Mouse (Mus musculus) G1E (cell line): ENCODE measurements around the gene BC030867. TPM values are rescaled to one million over a fixed set of nuclear protein-coding genes. Genes with fewer than 3 reads are reported as not detected.

Experiments
- ATAC-seq: 2 replicates; pipeline ENCODE4 v1.8.0; 2016; ENCODE audit warnings: mild to moderate bottlenecking; ENCODE audit not compliant: insufficient number of reproducible peaks, poor library complexity, low FRiP score, severe bottlenecking; ENCODE audit errors: extremely low read depth
- DNase-seq: peaks from one replicate; pipeline ENCODE4 v3.0.0; 2012; ENCODE audit warnings: low spot score
- H3K27me3 ChIP-seq: 2 replicates; pipeline ENCODE4 v1.6.1; 2012; ENCODE audit warnings: mild to moderate bottlenecking, low read length, inconsistent platforms; ENCODE audit not compliant: insufficient read depth
- H3K36me3 ChIP-seq: replicated peaks from 2 replicates; pipeline ENCODE3; 2012; ENCODE audit warnings: mild to moderate bottlenecking, inconsistent platforms
- H3K4me1 ChIP-seq: 2 replicates; pipeline ENCODE4 v1.6.1; 2012; ENCODE audit warnings: low read depth, low read length, inconsistent platforms, mixed read lengths; ENCODE audit not compliant: insufficient read depth
- H3K4me3 ChIP-seq: 2 replicates; pipeline ENCODE4 v1.5.1; 2012; ENCODE audit warnings: low read depth, mild to moderate bottlenecking, inconsistent platforms, low read length, moderate library complexity, mixed read lengths
- H3K9me3 ChIP-seq: replicated peaks from 2 replicates; pipeline ENCODE4 v1.6.1; 2012; ENCODE audit warnings: inconsistent platforms
- CTCF ChIP-seq: IDR thresholded peaks from 2 replicates; pipeline ENCODE4 v1.5.1; 2012; ENCODE audit warnings: low read depth, low read length, inconsistent platforms, mixed read lengths
- GATA1 ChIP-seq: IDR thresholded peaks from 2 replicates; pipeline ENCODE4 v1.6.1; 2012; ENCODE audit warnings: borderline replicate concordance, low read length, inconsistent platforms, mixed read lengths
- GATA2 ChIP-seq: IDR thresholded peaks from 2 replicates; pipeline ENCODE4 v1.6.1; 2012; ENCODE audit warnings: low read depth, low read length, inconsistent platforms, borderline replicate concordance
- POLR2AphosphoS5 ChIP-seq: IDR thresholded peaks from 2 replicates; pipeline ENCODE4 v1.6.1; 2012; ENCODE audit warnings: low read depth, low read length, inconsistent platforms; ENCODE audit not compliant: insufficient replicate concordance
- TAL1 ChIP-seq: conservative IDR thresholded peaks from 2 replicates; pipeline ENCODE4 v1.6.1; 2012; ENCODE audit warnings: low read depth, low read length, inconsistent platforms, mixed read lengths
- polyA plus RNA-seq: library from polyadenylated mRNA; stranded (reverse); fragments of >175 nt; gene quantifications from 2 replicates; pipeline ENCODE4 v1.2.3, GENCODE M21; 2012
- total RNA-seq, 2 experiments: library from RNA; stranded (forward) in 1 of 2; stranded (reverse) in 1 of 2; fragments of 200-1000 nt in 1 of 2; fragments of >200 nt in 1 of 2; fragmentation: Nextera tagmentation in 1 of 2; gene quantifications; 2 replicates each; pipeline ENCODE4 v1.2.3; 2014 to 2017

BC030867 gene
- total and polyA plus RNA-seq, 3 experiments: 5.7 to 45.0 (median 10.1) TPM

DNA sequence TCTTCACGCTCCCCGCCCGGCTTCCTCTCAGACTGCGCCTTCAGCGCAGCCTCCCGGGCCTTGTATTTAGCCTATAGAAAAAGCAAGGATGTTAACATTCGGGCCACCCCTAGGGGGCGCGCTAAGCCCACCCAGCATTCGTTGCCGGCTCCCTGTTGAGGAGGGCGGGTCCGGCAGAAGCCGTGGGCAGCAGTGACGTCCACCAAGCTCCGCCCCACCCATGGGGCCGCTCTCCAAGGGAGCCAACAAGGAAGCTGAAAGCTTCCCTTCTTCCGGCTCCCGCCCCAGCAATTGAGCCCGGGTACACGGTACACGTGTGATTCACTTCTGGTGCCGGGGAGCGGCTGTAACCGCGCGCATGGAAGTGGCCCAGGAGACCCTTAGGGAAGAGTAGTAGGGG, 60.3 kb downstream of the BC030867 start:
- H3K4me1 ChIP-seq: peaks cover 77% of the 10 kb centered on the region
- no peaks in the 10 kb centered on the region for H3K27me3 ChIP-seq
- H3K9me3 ChIP-seq: no peaks in the 10 kb centered on the region
- peak; percentile 94 for ATAC-seq
- H3K4me3 ChIP-seq: peak overlapping the region; percentile 69
- TF ChIP-seq TAL1 (no peak), GATA1 (no peak), CTCF (peak; percentile 79)
- DNase-seq: peak; percentile 92
- H3K36me3 ChIP-seq: peaks cover 99% of the 10 kb centered on the region

DNA sequence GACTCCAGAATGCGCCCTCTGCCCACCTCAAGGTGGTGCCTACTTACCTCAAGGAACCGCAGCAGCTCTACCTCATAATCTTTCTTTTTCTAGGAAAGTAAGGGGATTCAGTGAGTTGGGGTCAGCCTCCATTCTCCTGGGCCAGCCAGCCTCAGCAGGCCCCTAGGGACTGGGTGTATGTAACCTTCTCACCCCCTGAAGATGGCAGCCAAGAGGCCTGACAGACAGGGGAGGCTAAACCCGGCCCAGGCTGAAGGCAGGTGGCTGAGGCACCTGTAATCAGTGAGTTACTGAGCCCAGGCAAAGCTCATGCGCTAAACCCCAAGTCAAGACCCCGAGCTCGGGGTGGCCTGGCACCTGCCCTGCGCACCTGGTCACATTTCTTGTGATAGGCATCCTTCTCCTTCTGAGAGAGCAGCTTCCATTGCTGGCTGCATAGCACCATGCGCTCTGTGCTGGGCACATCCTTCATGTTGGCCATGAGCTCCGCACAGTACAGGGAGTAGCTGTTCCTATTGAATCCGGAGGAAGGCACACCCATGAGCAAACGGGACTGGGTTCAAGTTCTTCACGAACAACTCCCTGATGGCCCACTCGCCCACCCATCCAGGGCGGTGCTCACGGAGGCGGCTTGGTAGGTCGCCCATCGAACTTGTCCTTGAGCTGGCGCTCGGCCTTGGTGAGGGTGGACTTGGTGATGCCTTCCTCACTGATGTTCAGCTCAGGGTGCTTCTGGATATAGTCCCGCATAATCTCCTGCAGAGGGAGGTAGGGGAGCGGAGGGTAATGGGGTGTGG, 61.3 kb downstream of the BC030867 start:
- H3K4me3 ChIP-seq: peak overlapping the region; percentile 69; the same call in 1 of the 2 replicates
- peaks cover 86% of the 10 kb centered on the region for H3K4me1 ChIP-seq
- no peaks in the 10 kb centered on the region for H3K27me3 ChIP-seq
- TF ChIP-seq POLR2AphosphoS5 (no peak), GATA1 (no peak), CTCF (no peak)
- ATAC-seq (no peak), DNase-seq (no peak)
- H3K36me3 ChIP-seq: peaks cover 99% of the 10 kb centered on the region
- H3K9me3 ChIP-seq: no peaks in the 10 kb centered on the region

DNA sequence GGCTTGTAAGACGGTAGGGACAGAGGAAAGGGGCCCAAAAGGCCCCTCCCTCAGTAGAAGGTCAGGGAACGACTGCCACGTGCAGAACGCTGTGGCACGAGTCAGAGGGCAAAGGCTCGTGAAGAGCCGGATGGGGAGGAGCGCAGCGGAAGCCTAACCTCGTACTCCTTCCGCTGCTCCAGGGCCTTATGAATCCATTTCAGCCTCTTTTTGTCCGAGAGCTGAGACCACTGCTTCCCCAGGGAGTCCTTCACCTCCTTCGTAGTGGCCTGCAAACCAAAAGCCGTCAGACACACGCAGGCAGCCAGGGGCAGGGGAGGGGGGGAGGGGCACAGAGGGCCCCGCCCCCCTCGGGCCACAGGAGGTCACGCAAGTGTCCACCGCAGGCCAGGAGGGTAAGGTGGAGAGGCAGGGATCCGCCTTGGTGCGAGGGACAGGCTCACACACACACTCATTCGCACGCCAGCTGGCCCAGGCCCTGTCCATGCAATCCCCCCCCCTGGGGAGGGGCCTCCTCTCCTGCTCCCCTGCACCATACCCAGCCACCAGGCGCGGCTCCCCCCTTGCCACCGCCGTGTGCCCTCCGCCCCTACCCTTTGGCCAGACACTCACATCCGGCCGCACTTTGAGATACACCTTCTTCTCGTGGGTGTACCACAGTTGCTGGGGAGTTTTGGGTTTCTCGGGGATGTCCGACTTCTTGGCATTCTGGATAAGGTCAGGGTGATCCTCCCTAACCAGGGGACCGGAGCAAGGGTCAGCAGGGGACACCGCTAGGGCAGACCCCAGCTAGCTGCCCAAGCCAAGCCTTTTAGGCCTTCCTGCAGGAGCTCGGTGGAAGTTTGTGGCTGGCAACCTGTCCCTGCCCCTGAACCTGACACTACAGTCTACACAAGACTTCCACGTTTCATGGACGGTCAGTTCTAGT, 62.4 kb downstream of the BC030867 start:
- Histone ChIP-seq H3K27me3 (no peaks in the 10 kb centered on the region), H3K36me3 (peaks cover 99% of the 10 kb centered on the region), H3K9me3 (no peaks in the 10 kb centered on the region), H3K4me1 (peaks cover 91% of the 10 kb centered on the region), H3K4me3 (peak overlapping the region; percentile 69; the same call in 1 of the 2 replicates)
- ATAC-seq: no peak
- no peak for DNase-seq
- TF ChIP-seq GATA1 (no peak), CTCF (no peak), GATA2 (no peak), TAL1 (no peak), POLR2AphosphoS5 (no peak)

DNA sequence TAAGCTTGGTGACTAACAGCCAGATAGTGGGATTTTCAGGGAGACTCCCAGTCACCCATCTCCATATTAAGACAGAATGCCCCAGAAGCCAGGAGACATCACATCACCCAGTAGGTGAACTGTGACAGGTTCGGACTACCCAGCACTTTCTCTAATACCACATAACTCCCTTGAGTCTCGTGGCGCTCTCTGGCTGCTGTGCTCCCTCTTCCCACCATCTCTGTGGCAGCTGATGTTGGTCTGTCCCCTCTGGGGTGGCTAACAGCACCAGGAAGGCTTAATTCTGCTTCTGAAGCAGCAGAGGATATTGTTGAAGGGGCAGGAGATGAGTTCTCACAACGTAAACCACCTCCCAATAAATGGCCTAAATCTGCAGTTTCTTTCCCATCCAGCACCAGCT, 63.3 kb downstream of the BC030867 start:
- H3K4me3 ChIP-seq: no peak overlapping the region
- H3K27me3 ChIP-seq: no peaks in the 10 kb centered on the region
- H3K36me3 ChIP-seq: peaks cover 92% of the 10 kb centered on the region
- H3K9me3 ChIP-seq: no peaks in the 10 kb centered on the region
- DNase-seq (no peak), ATAC-seq (no peak)
- H3K4me1 ChIP-seq: peaks cover 86% of the 10 kb centered on the region
- TF ChIP-seq GATA1 (no peak), CTCF (no peak), GATA2 (no peak), POLR2AphosphoS5 (no peak), TAL1 (no peak)

DNA sequence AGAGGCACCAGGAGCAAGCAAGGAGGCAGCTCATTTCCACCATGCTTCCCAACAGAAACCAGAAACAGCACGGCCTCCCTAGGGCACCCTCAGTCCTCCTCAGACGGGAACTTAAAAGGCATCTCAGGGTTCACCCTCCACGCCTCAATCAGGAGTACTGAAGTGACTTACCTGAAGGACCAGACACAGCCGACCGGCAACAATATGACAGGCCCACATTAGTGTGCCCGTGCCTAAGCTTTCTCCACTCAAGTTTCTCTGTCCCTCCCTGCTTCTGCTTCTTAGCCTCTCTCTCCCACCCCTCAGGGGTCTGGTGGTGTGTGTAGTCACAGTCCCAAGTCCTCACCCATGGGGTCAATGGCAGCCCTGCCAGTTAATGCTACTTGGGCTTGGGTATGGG, 63.9 kb downstream of the BC030867 start:
- Histone ChIP-seq H3K4me3 (no peak overlapping the region), H3K4me1 (peaks cover 83% of the 10 kb centered on the region), H3K27me3 (no peaks in the 10 kb centered on the region), H3K9me3 (no peaks in the 10 kb centered on the region), H3K36me3 (peaks cover 85% of the 10 kb centered on the region)
- ATAC-seq: no peak
- TF ChIP-seq GATA1 (no peak), POLR2AphosphoS5 (no peak), CTCF (no peak), TAL1 (no peak), GATA2 (no peak)
- DNase-seq: no peak

DNA sequence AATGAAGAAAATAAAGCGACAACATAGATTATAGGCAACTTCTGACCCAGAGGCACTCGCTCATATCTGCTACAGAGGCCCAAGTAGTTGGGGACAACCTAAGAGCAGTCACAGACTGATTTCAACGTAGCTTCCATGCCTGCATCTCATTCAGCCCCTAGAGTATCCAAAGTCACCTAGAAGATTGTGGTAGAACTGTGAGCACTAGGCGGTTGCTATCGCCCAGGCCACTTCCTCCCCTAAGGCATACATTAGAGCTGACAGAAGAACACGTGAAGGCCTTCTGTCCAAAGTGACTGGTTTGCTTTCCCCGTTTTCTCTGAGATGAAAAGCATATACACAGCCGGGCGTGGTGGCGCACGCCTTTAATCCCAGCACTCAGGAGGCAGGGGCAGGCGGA, 65.6 kb downstream of the BC030867 start:
- H3K4me1 ChIP-seq: peaks cover 69% of the 10 kb centered on the region
- ATAC-seq: no peak

More for the DNA sequence above, 65.6 kb downstream of the BC030867 start:
- Histone ChIP-seq H3K9me3 (no peaks in the 10 kb centered on the region), H3K36me3 (peaks cover 69% of the 10 kb centered on the region), H3K27me3 (no peaks in the 10 kb centered on the region), H3K4me3 (no peak overlapping the region; the same call in 1 of the 2 replicates)
- TF ChIP-seq POLR2AphosphoS5 (no peak), TAL1 (no peak), GATA1 (no peak), GATA2 (no peak), CTCF (no peak)
- DNase-seq: no peak

Other genes starting within 250 kb of the BC030867 start
- gene Mpp3, start 220.4 kb upstream of the BC030867 start, total RNA-seq (2014; fragmentation: Nextera tagmentation): not detected in 2 replicates
- 0.06 and 0.22 TPM in 2 replicates for gene Mpp3, start 220.4 kb upstream of the BC030867 start, total RNA-seq (2017)
- not detected in 2 replicates for gene Mpp3, start 220.4 kb upstream of the BC030867 start, polyA plus RNA-seq
- gene Cd300lg, start 207.4 kb upstream of the BC030867 start, total RNA-seq (2014; fragmentation: Nextera tagmentation): not detected in 2 replicates
- gene Cd300lg, start 207.4 kb upstream of the BC030867 start, total RNA-seq (2017): 0.06 TPM in 1 of 2 replicates, not detected in the other
- gene Cd300lg, start 207.4 kb upstream of the BC030867 start, polyA plus RNA-seq: not detected in 2 replicates
- gene Mpp2, start 160.4 kb upstream of the BC030867 start, total RNA-seq (2014; fragmentation: Nextera tagmentation): 16.1 and 17.2 TPM in 2 replicates
- 3.1 and 3.4 TPM in 2 replicates for gene Mpp2, start 160.4 kb upstream of the BC030867 start, total RNA-seq (2017)
- 11.9 and 13.9 TPM in 2 replicates for gene Mpp2, start 160.4 kb upstream of the BC030867 start, polyA plus RNA-seq
- not detected in 2 replicates for gene Ppy, start 147.6 kb upstream of the BC030867 start, total RNA-seq (2014; fragmentation: Nextera tagmentation)
- gene Ppy, start 147.6 kb upstream of the BC030867 start, total RNA-seq (2017): not detected in 2 replicates
- gene Ppy, start 147.6 kb upstream of the BC030867 start, polyA plus RNA-seq: 0.16 TPM in 1 of 2 replicates, not detected in the other
- gene Pyy, start 141.1 kb upstream of the BC030867 start, total RNA-seq (2014; fragmentation: Nextera tagmentation): not detected in 2 replicates
- not detected in 2 replicates for gene Pyy, start 141.1 kb upstream of the BC030867 start, total RNA-seq (2017)
- gene Pyy, start 141.1 kb upstream of the BC030867 start, polyA plus RNA-seq: not detected in 2 replicates
- not detected in 2 replicates for gene Nags, start 103.4 kb upstream of the BC030867 start, total RNA-seq (2014; fragmentation: Nextera tagmentation)
- gene Nags, start 103.4 kb upstream of the BC030867 start, total RNA-seq (2017): 0.06 TPM in 1 of 2 replicates, not detected in the other
- gene Nags, start 103.4 kb upstream of the BC030867 start, polyA plus RNA-seq: not detected in 2 replicates
- gene Tmem101, start 92.5 kb upstream of the BC030867 start, total RNA-seq (2014; fragmentation: Nextera tagmentation): 8.3 and 10.2 TPM in 2 replicates
- gene Tmem101, start 92.5 kb upstream of the BC030867 start, total RNA-seq (2017): 12.9 and 16.7 TPM in 2 replicates
- 8.1 and 14.3 TPM in 2 replicates for gene Tmem101, start 92.5 kb upstream of the BC030867 start, polyA plus RNA-seq
- 160 and 182 TPM in 2 replicates for gene Lsm12, start 63.6 kb upstream of the BC030867 start, total RNA-seq (2014; fragmentation: Nextera tagmentation)
- 44.1 and 51.8 TPM in 2 replicates for gene Lsm12, start 63.6 kb upstream of the BC030867 start, total RNA-seq (2017)
- 114 and 136 TPM in 2 replicates for gene Lsm12, start 63.6 kb upstream of the BC030867 start, polyA plus RNA-seq
- 37.8 and 45.9 TPM in 2 replicates for gene G6pc3, start 59.3 kb upstream of the BC030867 start, total RNA-seq (2014; fragmentation: Nextera tagmentation)
- 12.4 and 13.1 TPM in 2 replicates for gene G6pc3, start 59.3 kb upstream of the BC030867 start, total RNA-seq (2017)
- 14.6 and 14.8 TPM in 2 replicates for gene G6pc3, start 59.3 kb upstream of the BC030867 start, polyA plus RNA-seq
- 20.5 and 30.7 TPM in 2 replicates for gene Hdac5, start 18.7 kb upstream of the BC030867 start, total RNA-seq (2014; fragmentation: Nextera tagmentation)
- gene Hdac5, start 18.7 kb upstream of the BC030867 start, total RNA-seq (2017): 24.0 and 24.4 TPM in 2 replicates
- gene Hdac5, start 18.7 kb upstream of the BC030867 start, polyA plus RNA-seq: 42.8 and 48.2 TPM in 2 replicates
- gene Asb16, start 19.9 kb downstream of the BC030867 start, total RNA-seq (2014; fragmentation: Nextera tagmentation): not detected in 2 replicates
- gene Asb16, start 19.9 kb downstream of the BC030867 start, total RNA-seq (2017): 0.05 TPM in 1 of 2 replicates, not detected in the other
- not detected in 2 replicates for gene Asb16, start 19.9 kb downstream of the BC030867 start, polyA plus RNA-seq
- 17.9 and 24.4 TPM in 2 replicates for gene Tmub2, start 36.0 kb downstream of the BC030867 start, total RNA-seq (2014; fragmentation: Nextera tagmentation)
- 30.3 and 32.4 TPM in 2 replicates for gene Tmub2, start 36.0 kb downstream of the BC030867 start, total RNA-seq (2017)
- 27.2 and 27.6 TPM in 2 replicates for gene Tmub2, start 36.0 kb downstream of the BC030867 start, polyA plus RNA-seq
- gene Atxn7l3, start 47.7 kb downstream of the BC030867 start, total RNA-seq (2014; fragmentation: Nextera tagmentation): 24.4 and 29.9 TPM in 2 replicates
- 24.0 and 24.7 TPM in 2 replicates for gene Atxn7l3, start 47.7 kb downstream of the BC030867 start, total RNA-seq (2017)
- 60.0 and 65.2 TPM in 2 replicates for gene Atxn7l3, start 47.7 kb downstream of the BC030867 start, polyA plus RNA-seq
- gene Ubtf, start 70.9 kb downstream of the BC030867 start, total RNA-seq (2014; fragmentation: Nextera tagmentation): 69.7 and 74.7 TPM in 2 replicates
- 133 and 151 TPM in 2 replicates for gene Ubtf, start 70.9 kb downstream of the BC030867 start, total RNA-seq (2017)
- 179 and 180 TPM in 2 replicates for gene Ubtf, start 70.9 kb downstream of the BC030867 start, polyA plus RNA-seq
- 5.9 and 596 TPM in 2 replicates for gene Slc4a1, start 117.3 kb downstream of the BC030867 start, total RNA-seq (2014; fragmentation: Nextera tagmentation)
- 1.1 and 1.5 TPM in 2 replicates for gene Slc4a1, start 117.3 kb downstream of the BC030867 start, total RNA-seq (2017)
- 2.3 and 2.9 TPM in 2 replicates for gene Slc4a1, start 117.3 kb downstream of the BC030867 start, polyA plus RNA-seq
- not detected in 2 replicates for gene Rundc3a, start 144.5 kb downstream of the BC030867 start, total RNA-seq (2014; fragmentation: Nextera tagmentation)
- gene Rundc3a, start 144.5 kb downstream of the BC030867 start, total RNA-seq (2017): 0.16 TPM in 1 of 2 replicates, not detected in the other
- gene Rundc3a, start 144.5 kb downstream of the BC030867 start, polyA plus RNA-seq: not detected in 2 replicates
- 205 TPM in 2 replicates for gene Slc25a39, start 159.1 kb downstream of the BC030867 start, total RNA-seq (2014; fragmentation: Nextera tagmentation)
- 55.3 and 55.9 TPM in 2 replicates for gene Slc25a39, start 159.1 kb downstream of the BC030867 start, total RNA-seq (2017)
- 230 and 231 TPM in 2 replicates for gene Slc25a39, start 159.1 kb downstream of the BC030867 start, polyA plus RNA-seq
- gene Grn, start 181.4 kb downstream of the BC030867 start, total RNA-seq (2014; fragmentation: Nextera tagmentation): 45.8 and 46.0 TPM in 2 replicates
- gene Grn, start 181.4 kb downstream of the BC030867 start, total RNA-seq (2017): 52.4 and 65.8 TPM in 2 replicates
- 13.2 and 21.1 TPM in 2 replicates for gene Grn, start 181.4 kb downstream of the BC030867 start, polyA plus RNA-seq
- not detected in 2 replicates for gene Fam171a2, start 198.8 kb downstream of the BC030867 start, total RNA-seq (2014; fragmentation: Nextera tagmentation)
- 0.05 TPM in 1 of 2 replicates, not detected in the other for gene Fam171a2, start 198.8 kb downstream of the BC030867 start, total RNA-seq (2017)
- 0.08 and 0.16 TPM in 2 replicates for gene Fam171a2, start 198.8 kb downstream of the BC030867 start, polyA plus RNA-seq
- 27.3 and 37.6 TPM in 2 replicates for gene Itga2b, start 221.2 kb downstream of the BC030867 start, total RNA-seq (2014; fragmentation: Nextera tagmentation)
- 72.3 and 76.1 TPM in 2 replicates for gene Itga2b, start 221.2 kb downstream of the BC030867 start, total RNA-seq (2017)
- 23.5 and 27.8 TPM in 2 replicates for gene Itga2b, start 221.2 kb downstream of the BC030867 start, polyA plus RNA-seq